Mouse (Mus musculus) spleen, embryonic (tissue): ENCODE data around the gene Atg7.

Experiments
- CTCF ChIA-PET: fragments of 350-600 bp; sonication (Branson Sonifier 250); formaldehyde crosslinking; loops from one replicate; lab custom pipeline; 2022; lab: Charles Lee

The Atg7 gene

DNA sequence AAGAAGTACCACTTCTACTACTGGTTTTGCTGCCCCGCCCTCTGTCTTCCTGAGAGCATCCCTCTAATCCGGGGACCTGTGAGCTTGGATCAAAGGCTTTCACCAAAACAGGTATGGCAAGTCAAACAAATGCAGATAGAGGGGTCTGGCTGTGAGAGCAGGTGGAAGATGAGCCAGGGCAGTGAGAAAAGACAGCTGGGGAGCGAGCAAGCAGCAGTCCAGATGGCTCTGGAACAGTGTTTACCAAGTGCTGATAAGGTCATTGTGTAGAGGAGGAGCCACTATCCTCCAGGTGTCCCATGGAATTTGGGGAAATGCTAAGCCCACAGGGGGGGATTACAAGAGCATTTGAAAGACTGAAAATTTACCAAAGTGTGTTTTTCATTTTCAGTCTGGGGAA is 41.5 kb downstream of the Atg7 start:
- CTCF ChIA-PET = no interaction called here

DNA sequence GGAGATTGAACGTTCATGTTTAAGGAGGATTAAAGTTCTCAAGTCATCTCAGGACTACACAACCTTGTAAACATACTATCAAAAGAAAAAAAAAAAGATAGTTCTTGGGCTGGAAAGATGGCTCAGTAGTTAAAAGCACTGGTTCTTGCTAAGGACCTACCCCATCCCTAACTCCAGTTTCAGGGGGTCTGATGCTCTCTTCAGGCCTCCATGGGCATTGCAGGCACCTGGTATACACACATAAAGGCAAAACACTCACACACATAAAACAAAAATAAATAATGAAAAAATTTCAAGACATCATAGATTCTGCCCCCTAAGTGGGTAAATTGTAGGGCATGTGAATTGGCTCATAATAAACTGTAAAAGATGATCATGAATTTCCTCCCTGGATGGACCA is 42.5 kb downstream of the Atg7 start:
- CTCF ChIA-PET = no interaction called here

DNA sequence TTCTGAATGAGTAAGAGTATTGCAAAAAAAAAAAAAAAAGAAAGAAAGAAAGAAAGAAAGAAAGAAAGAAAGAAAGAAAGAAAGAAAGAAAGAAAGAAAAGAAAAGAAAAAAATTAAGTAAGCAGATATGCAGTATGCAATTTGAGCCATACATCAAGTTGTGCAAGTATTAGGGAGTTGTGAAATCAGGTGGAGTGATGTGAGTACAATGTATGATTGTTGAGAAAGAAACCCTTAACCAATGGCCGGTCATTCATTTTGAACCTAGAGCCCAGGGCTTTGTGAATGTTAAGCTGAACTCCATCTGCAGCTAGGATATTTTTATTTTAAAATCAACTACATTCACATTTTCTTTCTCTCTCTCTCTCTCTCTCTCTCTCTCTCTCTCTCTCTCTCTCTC is 44.1 kb downstream of the Atg7 start:
- CTCF ChIA-PET = interaction anchor here (0.8 kb wide), 1 partner anchor 1797 kb away, joined by 5 read pairs; no protein-coding TSS in a partner anchor

DNA sequence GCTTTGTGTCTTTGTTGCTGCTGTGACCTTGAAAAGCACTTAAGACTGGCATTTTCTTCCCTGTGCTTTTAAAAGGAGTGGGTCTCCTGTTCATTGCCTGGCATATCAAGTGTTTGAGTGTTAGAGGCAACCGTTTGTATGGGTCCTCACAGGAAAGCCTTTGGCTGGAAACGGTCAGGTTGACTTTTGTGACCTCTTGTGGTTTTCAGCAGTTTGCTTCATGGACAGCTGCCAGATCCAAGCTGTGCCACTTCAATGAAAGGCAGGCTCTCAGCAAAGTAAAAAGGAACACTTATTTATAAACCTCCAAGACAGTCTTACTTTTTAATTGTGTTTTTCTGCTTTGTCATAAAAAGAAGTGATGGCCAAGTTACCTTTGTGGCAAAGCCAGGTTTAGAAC is 47.8 kb downstream of the Atg7 start:
- CTCF ChIA-PET = interaction anchor here (0.7 kb wide), 1 partner anchor 28 kb away, joined by 3 read pairs; no protein-coding TSS in a partner anchor

DNA sequence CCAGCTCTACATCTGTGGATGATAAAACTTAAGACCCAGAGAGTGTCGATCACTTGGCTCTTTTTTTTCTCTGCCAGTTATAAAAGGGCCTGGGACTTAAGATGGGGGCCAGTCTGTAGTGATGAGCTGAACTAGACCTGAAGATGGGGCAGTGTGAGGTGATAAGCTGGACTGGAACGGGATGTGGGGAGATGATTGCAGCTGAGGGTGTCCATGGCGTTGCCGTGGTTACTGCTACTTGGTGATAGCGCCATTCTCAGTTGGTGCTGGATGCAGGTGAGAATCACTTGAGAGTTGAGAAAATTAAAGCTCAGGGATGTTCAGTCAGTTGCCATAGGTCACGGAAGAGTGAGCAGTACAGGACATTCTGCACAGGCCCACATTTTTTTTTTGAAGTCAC is 48.6 kb downstream of the Atg7 start:
- CTCF ChIA-PET = no interaction called here

DNA sequence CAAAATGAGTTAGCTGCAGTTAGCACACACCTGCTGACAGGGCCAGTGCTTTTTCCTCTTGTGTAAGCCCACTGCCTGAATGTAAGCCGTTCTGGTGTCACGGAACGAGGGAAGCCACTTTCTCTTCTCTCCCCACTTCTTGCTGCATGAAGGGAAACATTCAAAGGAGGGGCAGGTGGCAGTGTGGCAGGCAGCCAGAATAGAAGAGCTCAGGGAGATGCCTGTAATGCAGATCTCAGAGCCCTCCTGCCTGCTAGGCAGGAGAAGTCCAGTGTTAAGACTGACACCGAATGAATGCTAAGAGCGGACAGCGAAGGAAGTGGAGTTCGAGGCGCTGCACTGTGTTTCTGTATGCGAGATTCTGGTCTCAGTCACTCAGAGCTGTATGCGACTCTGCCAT is 49.8 kb downstream of the Atg7 start:
- CTCF ChIA-PET = no interaction called here

DNA sequence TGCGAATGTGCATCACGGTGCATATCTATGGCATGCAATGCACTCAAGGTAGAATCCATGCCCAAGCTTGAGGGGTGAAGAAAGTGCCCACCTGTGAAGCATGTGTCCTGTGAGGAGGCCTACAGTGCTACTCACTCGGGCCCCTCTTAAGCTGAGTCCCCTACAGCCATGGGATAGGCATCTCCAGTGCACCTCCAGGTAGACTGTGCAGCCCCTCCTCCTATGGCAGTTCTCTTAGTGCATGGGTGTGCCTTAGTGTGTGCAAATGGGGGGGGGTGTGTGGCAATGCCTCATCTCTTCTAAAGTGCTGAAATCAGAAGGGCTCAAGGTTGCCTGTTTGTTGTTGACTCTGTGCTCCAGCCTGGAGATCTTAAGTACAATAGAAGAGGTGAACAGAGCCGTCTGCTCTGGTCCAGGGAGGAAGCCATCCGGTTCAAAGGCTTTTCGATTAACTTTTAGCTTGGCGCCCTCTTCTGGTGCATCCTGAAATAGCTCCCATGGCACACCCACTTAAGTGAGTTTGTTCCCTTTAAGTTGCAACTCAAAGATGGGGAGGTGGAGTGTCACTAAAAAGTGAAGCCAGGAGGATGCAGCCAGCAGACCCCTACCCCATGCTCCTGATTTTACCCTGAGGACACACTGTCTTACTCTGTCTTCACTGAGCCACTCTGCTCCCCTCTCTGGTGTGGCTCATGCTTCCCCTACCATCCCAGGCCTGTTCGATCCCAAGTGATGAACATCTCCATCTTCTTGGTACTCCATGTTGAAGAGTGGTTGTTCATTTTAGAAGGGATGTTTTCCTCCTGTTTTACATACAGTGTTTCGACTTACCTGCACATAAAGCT is 55.0 kb downstream of the Atg7 start:
- CTCF ChIA-PET = interaction anchor here (0.7 kb wide), 1 partner anchor 89 kb away, joined by 4 read pairs; no protein-coding TSS in a partner anchor

DNA sequence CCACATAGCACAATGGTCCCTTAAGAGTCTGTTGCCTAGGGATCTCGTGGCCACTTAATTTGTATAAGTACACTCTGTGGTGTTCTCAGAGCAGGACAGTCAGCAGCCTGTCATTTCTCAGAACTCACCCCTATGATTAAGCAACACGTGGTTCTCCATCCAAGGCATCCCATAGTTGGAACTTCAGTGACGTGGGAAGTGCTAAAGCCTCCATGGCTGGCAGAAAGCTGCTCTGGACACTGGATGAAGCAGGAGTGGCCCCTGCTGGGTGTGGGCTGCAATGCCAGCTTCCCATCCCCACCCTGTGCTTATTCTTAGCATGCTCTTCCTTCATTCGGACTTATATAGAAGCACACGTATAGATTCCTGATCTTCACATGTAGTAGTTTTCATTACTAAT is 55.7 kb downstream of the Atg7 start:
- CTCF ChIA-PET = no interaction called here

DNA sequence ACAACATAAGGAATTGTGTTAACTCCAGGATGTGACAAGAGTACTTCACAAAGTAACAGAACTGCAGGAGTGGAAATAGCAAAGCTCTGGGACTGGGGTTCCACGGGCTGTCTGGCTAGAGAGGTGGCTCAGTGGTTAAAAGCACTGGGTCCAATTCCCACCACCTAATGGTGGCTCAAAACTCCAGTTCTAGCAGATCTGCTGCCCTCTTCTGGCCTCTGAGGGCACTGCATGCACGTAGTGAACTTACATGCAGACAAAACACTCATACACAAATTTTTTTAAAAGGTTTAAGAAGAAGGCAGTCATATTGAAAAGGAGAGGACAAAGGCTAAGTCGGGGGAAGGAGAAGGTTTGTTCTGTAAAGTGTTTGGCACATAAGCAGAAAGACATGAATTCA is 57.8 kb downstream of the Atg7 start:
- CTCF ChIA-PET = no interaction called here

DNA sequence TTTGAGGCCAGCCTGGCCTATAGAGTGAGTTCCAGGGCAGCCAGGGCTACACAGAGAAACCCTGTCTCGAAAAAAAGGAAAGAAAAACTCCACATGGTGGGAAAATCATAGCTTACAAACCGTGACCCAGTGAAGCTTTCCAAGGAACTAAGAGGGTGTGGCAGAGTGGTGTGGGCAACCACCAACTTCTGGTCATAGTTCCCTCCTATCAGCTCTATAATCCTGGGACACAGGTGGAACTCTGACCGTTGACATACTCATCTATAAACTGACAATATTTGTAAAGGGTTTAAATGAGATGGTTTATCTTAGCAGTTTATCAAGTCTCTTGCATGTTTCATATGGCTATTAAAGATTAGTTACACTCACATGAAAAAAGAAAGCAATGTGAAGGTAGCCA is 64.1 kb downstream of the Atg7 start:
- CTCF ChIA-PET = no interaction called here

DNA sequence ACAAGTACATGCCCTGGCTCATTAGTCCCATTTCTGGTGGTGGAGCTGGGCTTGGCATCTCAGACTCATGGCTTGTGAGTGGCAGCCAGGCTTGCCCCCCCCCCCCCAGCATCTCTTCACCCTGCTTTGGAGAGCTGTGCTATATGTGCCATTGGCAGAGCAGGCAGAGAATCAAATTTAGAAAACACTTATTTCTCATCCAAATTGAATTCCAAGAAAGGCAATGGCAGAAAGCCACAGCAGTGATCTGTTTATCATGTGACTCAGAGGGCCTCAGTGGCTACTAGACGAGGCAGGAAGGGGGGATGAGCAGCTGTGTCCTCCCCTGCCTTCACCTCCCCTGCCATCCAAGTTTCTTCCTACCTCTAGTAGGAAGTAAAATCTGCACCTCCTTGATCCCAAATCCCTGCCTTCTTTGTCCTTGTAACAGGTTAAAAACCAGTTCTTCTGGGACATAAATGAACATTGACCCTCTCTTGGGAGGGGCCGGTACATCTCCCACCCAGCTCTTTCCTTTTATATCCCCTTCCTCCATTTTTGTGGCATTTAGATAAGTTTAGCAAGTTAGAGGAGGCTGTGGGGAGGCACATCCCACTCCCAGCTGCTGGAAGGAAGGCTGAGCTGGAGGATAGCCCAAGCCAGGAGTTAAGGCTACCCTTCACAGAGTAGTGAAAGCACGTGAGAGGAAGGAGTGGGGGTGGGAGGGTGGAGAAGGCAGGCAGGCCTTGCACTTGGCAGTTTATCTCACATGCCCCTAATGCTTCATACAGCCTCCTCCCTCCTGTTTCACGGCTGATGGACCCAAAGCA is 69.5 kb downstream of the Atg7 start:
- CTCF ChIA-PET = no interaction called here

DNA sequence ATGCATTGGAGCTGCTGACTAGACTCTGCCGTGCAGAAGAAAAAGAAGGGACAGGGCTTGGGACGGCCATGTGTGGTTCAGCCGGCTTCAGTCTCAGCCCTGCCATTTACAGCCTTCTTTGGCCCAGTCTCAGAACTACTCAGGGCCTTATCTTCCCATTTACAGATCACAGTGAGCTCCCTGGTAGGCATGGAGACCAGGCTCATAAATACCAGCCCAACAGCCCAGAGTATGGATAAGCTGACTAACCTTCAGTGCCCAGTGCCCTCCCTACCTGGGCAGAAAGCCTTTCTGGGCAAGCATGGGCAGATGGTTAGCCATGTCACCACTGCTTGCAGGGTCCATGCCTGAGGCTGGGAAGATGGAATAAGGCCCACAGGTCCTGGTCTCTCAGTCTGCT is 70.6 kb downstream of the Atg7 start:
- CTCF ChIA-PET = no interaction called here

DNA sequence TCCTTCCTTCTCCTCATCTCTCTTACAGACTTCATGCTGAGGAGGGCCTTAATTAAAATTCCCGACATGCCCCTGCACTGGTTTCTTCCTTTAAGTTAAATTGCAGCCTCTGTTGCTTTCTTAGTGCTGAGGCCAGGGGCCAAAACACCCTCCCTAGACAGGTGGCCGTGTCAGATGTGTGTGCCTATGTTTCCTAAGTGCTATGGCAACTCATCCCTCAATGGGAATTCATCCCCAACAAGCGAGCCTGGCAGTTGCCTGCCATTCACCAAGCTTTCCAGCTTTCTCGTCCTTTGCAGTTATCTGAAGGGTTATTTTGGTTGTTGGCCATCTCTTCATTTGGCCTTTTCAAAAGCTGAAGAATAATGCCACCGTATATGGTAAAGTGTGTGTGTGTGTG is 71.8 kb downstream of the Atg7 start:
- CTCF ChIA-PET = no interaction called here

DNA sequence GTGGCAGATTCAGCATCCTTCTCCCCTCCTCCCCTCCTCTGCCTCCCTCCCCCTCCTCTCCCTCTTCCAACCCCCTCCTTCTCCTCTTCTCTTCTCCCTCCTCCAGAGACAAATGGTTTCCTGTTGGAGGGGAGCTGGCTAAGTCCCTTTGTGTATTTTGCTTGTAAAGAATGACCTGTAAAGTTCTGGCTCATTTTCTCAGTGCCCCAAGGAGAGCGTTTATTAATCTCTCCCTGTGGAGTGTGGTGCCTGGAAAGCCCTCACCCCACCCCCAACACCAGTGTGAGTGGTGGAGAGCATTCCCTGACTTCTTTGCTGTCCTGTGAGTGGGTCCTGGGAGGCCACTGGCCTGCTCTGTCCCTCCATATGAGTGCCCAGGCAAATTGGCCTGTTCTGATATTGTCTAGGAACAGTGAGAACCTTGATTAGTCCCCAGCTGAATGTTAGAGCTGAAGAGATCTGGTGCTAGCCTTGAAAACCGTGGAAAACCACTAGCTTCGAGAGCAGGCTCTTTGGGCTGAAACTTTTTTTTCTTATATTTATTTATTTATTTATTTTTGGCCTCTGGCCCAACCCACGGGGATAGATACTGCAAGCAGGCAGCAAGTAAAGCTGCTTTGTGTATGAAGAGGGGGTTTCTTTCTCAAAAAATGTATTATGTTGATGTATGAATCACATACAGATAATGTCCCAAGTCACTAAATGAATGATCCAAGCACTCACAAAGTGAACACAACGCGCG is 72.6 kb downstream of the Atg7 start:
- CTCF ChIA-PET = no interaction called here

DNA sequence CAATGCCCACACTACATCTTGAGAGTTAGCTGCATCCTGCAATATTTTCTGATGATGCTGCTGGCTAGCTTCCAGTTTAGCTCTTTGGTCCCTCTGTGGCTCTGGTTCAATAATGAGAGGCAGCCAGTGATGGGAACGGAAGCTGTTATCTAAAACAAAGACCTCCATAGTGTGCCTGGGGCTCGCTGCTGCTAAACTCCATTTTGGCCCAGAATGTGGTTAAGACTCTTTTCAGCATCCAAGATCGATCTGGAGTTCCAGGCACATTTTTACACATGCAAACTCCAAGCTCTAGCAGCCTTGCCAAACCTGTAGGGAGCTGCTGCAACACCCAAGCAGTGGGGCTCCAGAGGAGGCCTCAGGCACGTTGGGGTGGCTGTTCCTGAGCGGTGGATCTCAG is 76.2 kb downstream of the Atg7 start:
- CTCF ChIA-PET = no interaction called here

DNA sequence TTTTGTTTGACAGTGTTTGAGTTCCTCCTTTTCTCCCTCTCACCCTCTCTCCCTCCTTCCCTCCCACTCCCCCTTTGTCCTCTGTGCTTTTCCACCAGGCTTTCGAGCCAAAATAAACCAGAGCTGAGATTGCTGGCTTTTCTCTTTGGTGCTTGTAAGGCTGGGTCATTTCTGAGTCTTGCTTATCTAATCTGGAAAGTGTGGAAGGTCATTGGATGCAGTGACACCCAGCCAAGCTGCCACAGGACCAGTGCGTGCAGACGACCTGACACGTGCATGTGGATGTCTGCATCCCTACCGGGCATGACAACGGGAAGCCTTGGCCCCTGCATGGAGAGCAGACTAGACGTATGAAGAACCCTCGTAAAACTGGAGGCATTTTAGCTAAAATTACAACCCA is 76.8 kb downstream of the Atg7 start:
- CTCF ChIA-PET = no interaction called here

DNA sequence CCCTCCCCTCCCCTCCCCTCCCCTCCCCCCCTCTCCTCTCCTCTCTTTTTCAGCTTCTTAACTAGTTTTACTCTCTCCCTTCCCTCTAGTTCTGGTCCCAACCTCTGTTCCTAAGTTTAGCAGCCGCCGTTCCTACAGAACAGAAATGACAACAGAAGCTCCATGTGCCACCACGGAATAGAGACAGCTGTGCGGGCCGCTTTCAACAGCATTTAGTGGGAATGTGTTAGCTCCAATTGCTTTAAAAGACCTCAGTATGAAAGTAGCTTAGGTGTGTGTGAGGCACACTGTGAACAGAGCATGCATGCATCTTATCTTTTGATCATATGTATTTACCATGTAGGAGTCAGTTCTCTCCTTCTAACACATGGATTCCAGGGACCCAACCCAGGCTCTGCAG is 79.1 kb downstream of the Atg7 start:
- CTCF ChIA-PET = interaction anchor here (0.6 kb wide), 1 partner anchor 200 kb away, joined by 3 read pairs; no protein-coding TSS in a partner anchor

DNA sequence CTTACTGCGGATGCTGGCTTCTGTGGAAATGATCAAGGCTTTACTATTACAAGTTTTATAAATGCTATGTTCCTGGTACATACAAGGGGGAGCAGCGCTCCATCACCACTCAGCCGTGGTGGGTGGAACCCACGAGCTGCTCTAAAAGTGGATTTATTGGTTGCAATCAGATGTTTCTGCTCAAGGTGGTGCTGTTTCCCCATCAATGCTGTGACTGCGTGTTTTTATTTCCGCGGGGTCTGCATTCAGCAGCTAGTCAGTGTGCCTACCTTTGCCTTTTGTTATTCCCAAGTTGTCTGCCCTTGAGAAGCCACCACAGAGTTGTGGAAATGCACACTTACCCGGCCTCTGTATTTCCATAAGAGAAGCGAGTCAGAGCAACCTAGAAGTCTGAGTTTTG is 81.0 kb downstream of the Atg7 start:
- CTCF ChIA-PET = interaction anchor here (0.8 kb wide), 1 partner anchor 199 kb away, joined by 5 read pairs; no protein-coding TSS in a partner anchor

DNA sequence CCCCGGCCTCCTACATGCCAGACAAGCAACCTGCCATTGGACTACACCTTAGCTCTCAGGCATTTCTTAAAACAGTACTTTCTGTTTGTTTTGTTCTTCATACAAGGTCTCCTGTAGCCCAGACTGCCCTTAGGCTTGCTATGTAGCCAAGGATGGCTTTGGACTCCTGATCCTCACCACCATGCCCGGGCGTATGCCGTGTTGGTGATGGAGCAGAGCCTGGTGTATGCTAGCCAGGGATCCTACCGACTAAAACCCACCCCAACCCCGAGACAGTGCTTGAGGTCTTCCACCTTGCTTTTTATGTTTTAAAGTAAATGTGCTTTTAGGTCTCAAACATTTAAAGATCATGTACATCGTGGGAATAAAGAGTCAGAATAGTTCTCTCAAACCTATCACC is 81.5 kb downstream of the Atg7 start:
- CTCF ChIA-PET = interaction anchor here (0.8 kb wide), 1 partner anchor 199 kb away, joined by 5 read pairs; no protein-coding TSS in a partner anchor

DNA sequence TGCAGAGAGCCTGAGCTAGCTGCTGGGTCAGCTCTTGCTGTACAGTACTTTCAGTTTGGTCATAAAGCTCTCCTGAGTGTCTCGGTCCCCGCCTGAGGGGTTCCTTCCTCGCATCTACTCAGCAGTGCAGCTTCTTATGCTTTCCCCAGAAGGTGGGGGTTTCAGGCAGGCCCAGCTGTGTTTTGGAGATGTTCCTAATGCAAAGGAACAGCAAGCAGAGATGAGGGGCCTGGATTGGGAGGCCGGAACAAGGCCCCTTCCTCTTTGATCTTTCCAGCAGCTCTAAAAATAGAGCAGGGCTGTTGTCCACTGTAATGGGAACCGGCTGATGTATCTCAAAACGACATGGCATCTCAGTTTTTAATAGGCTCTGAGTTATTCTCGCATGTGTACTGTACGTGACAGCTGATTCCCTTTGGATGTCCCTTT is 82.3 kb downstream of the Atg7 start:
- CTCF ChIA-PET = interaction anchor here (0.6 kb wide), 1 partner anchor 311 kb away, joined by 5 read pairs; no protein-coding TSS in a partner anchor

DNA sequence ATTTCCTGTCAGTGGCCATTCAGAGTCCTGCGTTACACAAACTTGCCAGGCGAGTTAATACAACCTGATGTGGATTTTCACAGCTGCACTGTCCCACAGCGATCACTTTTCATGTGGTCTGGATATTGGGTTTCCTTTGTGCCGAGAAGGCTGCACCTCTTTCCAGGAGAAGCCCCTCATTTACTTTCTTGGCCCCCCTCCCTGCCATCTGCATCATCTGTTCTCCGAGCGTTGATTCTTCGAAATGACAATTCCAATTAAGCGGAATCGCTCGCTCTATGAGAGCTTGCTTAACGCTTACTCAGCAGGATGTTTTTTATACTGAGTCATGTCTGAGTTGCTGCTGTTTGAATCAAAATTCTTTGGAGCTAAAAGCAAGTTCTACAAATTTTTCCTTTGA is 83.8 kb downstream of the Atg7 start:
- CTCF ChIA-PET = no interaction called here

DNA sequence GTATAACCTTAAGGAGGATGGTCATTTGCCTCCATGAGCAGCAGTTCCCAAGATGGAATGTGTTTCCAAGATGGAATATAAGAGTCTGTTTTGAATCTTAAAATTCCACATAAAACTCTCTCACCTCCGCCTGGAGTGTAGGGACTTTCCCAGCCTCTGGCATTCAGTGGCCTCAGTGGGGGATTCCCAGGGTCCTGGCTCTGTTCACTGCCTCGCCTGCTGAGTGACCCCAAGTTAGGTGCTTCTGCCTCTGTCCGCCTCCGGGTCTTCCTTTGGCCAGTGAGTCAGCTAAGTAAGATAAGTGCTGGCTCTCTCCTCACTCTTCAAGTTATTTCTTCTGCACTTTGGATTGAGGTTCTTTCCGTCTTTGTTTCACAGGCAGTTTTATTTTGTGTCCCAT is 90.3 kb downstream of the Atg7 start:
- CTCF ChIA-PET = no interaction called here
